Mouse (Mus musculus): ENCODE data around the gene Nosip.

GRCm38 (mm10) chr7:45067190-45067999 is 5.2 kb downstream of the Nosip start:
- TF ChIP-seq CTCF (IDR thresholded peaks at IDR 0.05; ENCODE audit: borderline replicate concordance, insufficient read depth, low read length) (no peak), POLR2A (IDR thresholded peaks at IDR 0.05; ENCODE audit: low read depth, low read length) (no peak)
